8 mouse cellular contexts compared by ENCODE assay signal in genomic region chr8:126594481-126595000, GRCm38 (mm10). TPM values are rescaled to one million over a fixed set of nuclear protein-coding genes. Genes with fewer than 3 reads are reported as not detected.
DNase-seq lines count a peak whose midpoint lies in the region; ATAC-seq lines count a peak whose summit lies in the region.

No protein-coding gene starts in this region.

- intact Hi-C loops in gastrocnemius, postnatal 14 days (cut with DNase I; ENCODE audit: low total_unique reads) = loop anchor here (5.0 kb wide), 1 partner anchor 143 kb away; no protein-coding TSS in a partner anchor
- intact Hi-C loops in left cerebral cortex, postnatal 14 days (cut with DNase I) = loop anchor here (1.0 to 5.0 kb wide), 4 partner anchors 70 to 326 kb away; no protein-coding TSS in a partner anchor

- peak; percentile 54 for ATAC-seq in inflammation-experienced regulatory T-cells, adult 6 months

- peak; percentile 99 to 100 for DNase-seq in adrenal gland, adult (ENCODE audit: inconsistent age in 2 of 2, low spot score in 1 of 2)
- DNase-seq in embryo, embryonic 10.5 days (ENCODE audit: low spot score) = peak; percentile 98
- DNase-seq in gastrocnemius, postnatal 14 days = peak; percentile 99
- peak; percentile 99 for DNase-seq in left cerebral cortex, postnatal 14 days (ENCODE audit: low spot score in 2 of 2)
- DNase-seq in mesoderm, embryonic 11.5 days (ENCODE audit: low read depth, low spot score) = peak; percentile 99
- peak; percentile 99 to 100 for DNase-seq in right cerebral cortex, postnatal 36 days (ENCODE audit: low spot score in 2 of 2)
- DNase-seq in yolk sac, embryonic 10.5 days (ENCODE audit: low spot score) = peak; percentile 97

RNA-seq across cellular contexts. Expression of gene Irf2bp2, which starts 0.8 kb away (rescaled TPM):
- total RNA-seq in gastrocnemius, postnatal 14 days (2021) = 10 to 100 TPM; 38.7 to 45.5 TPM
- 10 to 100 TPM; 16.7 to 25.3 (median 24.5) TPM for polyA plus RNA-seq in inflammation-experienced regulatory T-cells, adult 6 months (2017; shearing (Covaris generic))
- total RNA-seq in left cerebral cortex, postnatal 14 days (2021) = 10 to 100 TPM; 56.9 to 62.5 TPM

Comparison
In these comparisons a context has a peak if more than half of its experiments do, and no peak if none do; other contexts are left out.
1. Peak in every context shown above with its lines: DNase-seq and ATAC-seq.